Mouse (Mus musculus): ENCODE results near the gene Eif3f.

- TF ChIP-seq CTCF (conservative IDR thresholded peaks at IDR 0.05; ENCODE audit: insufficient read depth, insufficient read length, low read depth, low read length) (no peak), POLR2A (IDR thresholded peaks at IDR 0.05; ENCODE audit: low read depth, low read length) (no peak)
These were observed 39.9 kb upstream of the Eif3f start, which contains the start of gene Olfr519 for GRCm38 (mm10) chr7:108894320-108894719.
